Mouse (Mus musculus) liver, embryonic 14.5 days (tissue): Measurements from ENCODE around the gene Gm7356.
"Not testable (repeated sequence)": the region's sequence is repeated elsewhere in the genome, so short reads cannot be mapped to it uniquely, and the experiment has no call there.

Experiments
- CTCF ChIP-seq: IDR thresholded peaks from 2 replicates; pipeline ENCODE4 v1.5.1; 2016; ENCODE audit warnings: antibody characterized with exemption, low read depth, control low read depth
- EP300 ChIP-seq: IDR thresholded peaks from 2 replicates; pipeline ENCODE4 v1.6.1; 2016; ENCODE audit warnings: antibody characterized with exemption, low read depth

DNA sequence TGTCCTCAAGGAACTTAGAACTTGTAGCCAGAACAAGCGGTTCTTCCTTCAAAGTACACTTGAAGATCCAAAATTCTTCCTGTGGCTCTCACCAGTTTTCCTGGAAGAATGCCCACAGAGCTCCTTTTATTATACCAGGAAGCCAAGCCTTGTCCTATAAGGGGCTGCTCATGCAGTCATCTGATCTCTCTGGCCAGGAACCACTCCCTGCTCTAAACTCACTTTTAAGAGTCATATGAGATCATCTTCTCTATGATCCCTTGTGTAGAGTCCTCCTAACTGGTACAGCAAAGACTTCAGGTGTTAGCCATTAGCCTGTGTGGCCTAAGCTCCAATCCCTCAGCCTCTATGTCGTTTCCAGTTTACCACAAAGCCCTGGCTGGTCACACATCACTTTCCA, 33.6 kb downstream of the Gm7356 start:
- not testable (repeated sequence) for TF ChIP-seq CTCF, EP300
